Mouse (Mus musculus) heart, adult 18-20 months (tissue): Measurements from ENCODE around the gene Tas1r3. TPM values are rescaled to one million over a fixed set of nuclear protein-coding genes. Genes with fewer than 3 reads are reported as not detected.
A peak's percentile ranks its signal among the peaks of the same experiment; 100 is the strongest.

Source experiments
- DNase-seq, 2 experiments: peaks; one replicate each; pipeline ENCODE4 v3.0.0; 2021 to 2022; ENCODE audit warnings: mixed read lengths in 1 of 2
- total RNA-seq, 2 experiments: library from RNA; stranded (reverse); gene quantifications; 2 replicates each; pipeline ENCODE4 v1.2.3; 2021

Gene Tas1r3
- total RNA-seq, 2 experiments from 2014 or later = 0.22 to 0.23 TPM

DNA sequence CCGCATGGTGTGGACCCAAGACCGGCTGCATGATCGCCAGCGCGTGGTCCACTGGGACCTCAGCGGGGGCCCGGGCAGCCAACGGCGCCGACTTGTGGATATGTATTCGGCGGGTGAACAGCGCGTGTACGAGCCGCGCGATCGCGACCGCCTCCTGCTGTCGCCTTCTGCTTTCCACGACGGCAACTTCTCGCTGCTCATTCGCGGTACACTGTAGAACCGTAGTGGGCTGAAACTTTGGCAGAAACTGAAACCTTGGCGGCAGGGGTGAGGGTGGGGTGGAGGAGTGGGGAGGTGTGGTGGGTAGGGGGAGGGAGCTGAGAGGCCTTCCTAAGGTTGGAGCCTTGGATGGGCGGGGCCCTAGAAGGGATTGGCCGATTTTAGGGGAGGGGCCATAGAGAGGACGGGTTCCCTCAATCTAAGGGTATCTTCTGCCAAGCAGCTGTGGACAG is 22.1 kb downstream of the Tas1r3 start:
- DNase-seq = peak; percentile 70 to 80

DNA sequence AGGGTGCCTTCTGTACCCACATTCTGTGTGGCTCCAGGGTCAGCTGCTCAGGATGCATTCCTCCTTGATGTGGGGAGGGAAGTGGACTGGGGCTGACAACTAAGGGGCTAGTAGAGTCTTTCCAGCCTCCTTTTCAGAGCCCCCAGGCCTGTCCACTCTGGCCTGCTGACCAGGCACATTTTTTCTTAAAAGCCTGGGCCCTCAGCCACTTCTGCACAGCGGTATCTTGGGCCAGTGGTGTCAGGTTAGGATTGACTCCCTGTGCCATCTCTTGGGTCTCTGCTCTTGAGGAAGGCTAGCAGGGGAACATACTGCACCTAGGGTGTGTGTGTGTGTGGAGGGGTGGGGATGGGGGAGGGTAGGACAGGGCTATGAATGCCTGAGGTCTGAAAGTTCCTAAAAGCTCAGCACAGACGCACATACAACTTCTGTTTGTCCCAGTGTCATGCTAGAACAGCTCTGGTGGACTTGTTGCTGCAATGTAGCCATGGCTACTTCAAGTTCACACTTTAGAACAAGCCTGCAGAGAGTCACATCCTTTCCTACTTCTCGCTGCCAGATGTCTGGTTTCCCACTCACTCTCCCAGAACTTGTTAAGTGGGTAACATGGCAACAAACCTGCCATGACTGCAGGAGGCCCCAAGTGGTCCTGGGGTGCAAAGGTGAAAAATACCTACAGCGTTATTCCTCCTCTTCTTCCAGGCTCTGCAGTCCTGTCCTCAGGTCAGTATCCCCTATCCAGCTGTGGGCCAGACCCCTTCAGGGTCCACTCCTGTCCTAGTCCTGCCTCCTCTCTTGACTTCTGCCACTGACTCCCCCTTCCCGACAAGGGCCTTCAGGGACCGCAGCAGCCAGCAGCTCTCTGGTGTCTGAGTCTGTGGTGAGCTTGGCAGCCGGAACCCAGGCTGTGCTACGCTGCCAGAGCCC is 22.8 kb downstream of the Tas1r3 start:
- no peak for DNase-seq

DNA sequence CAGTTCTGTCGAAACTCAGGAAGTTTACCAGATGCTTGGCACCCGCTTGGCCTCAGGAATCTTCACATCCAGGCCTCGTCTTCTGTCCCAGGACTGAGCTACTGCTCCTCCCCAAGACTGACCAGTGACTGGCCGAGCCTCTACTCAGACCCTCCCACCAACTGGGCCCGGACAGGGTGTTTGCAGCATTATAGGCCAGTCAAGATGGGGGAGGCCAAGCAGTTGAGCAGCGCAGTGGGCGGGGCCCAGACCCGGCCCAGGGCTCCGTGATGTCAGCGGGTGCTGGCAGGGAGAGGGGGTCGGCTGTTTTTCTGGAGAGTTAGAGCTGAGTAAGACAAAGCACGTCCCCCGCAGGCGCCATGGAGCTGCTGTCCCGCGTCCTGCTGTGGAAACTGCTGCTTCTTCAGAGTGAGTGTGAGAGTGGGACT is 23.7 kb downstream of the Tas1r3 start, which contains the start of gene Mxra8:
Gene Mxra8, plus strand, starts transcription at position 198 of the 428 bp plus-strand sequence.
- DNase-seq = peak; percentile 87 to 95

DNA sequence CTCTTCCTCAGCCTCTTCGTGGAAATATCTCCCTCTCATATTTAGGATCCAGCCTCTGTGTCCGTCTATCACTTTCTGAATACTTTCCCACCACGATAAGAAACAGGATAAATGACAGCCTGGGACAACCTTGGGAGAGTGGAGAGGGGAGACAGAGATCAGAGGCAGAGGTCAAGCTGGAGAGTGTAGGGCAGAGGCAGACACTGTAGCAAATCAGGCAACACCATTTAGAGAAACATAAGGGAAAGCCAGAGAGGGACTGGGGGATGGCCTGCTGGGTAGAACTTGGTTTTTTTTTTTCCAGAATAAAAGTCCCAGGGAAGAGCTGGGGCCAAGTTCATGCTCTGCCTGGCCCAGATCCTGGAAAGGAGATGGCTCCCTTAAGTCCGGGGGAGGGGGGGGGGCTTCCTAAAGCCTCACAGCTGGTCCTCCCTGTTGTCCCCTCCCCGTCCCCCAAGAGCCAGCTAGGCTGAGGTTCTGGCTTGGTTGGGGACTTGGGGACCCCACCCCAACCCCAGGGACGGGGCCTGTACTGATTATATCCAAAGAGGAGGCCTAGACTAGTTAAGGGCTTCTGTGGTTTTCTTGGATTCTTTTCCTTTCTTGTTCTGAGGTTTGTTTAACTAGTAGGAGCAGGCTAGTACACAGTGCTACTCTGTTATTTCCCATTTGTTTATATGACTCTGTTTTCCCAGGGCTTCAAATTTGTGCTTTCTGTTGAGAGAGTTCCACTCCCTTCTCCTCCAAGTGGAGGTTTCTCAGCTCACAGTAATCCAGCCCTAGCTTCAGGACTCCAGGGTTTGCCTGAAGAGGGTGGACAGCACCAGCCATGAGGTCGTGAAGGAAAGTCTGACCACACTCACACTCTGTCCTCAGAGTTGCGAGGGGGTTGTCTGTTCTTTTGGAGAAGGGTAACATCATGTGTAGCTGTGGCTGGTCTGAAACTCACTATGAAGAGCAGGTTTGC is 24.7 kb downstream of the Tas1r3 start:
- DNase-seq = peak; percentile 63 to 80

DNA sequence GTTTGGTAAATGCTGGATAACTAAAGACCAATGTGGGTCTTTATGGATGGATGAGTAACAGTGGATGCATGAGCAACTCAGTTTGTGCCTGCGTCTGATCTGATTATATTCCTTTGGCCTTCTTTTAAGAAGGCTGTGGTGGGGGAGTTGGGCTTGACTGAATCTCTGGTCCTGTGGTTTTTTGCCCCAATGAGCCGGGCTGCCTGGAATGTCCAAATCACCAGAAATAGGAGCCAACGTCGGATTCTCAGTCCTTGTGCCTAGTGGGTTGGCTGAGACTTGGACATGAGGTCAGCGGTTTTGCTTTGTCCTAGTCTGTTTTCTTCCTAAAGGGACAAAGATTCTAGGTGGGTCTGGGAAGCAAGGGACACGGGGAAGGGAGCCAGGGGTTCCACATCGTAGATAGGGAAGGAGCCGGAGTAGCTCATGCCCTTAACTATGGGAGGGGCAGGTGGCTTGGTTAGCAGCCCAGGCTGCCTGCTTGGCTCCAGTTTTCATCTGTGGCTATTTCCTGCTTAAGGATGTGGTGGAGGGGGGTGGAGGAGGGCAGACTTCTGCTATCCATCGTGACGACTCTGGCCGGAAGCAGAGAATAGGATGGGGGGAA is 25.7 kb downstream of the Tas1r3 start:
- peak; percentile 72 to 85 for DNase-seq

DNA sequence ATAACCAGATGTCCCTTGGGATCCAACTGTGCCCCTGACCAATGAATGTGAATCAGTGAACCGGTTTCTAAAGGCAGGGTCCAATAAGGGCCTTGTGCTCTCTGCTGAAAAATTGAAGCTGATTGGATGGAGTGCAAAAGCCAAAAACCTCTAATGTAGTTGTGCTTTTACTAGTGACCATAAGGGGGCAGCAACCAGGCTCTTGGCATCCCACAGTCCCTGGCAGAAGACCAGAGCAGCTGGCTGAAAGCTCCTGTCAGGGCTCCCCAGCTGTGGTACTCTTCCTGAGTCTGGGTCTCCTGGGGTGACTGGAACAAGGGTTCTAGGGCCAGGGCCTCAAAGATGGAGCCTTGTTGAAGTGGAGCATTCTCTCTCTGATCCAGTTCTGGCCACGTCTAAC is 29.3 kb downstream of the Tas1r3 start:
- DNase-seq = peak; percentile 90 to 92

DNA sequence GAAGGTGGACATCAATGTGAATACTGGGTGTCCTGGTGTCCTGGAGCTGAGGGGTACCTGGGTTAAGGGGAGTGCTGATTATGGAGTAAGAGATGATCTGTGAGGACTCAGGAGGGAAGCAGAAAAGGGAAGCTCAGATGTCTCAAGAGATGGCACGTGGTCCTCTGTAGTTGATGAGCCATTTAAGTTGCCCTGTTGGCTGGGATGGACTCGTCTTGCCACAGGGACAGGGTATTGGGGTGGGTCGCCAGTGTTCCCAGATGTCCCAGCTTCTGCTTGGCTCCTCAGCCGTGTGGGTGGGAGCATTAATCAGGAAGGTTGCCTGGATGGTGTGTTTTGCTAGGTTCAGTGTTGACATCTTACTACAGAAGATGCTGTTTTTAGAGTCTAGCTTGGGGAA is 29.9 kb downstream of the Tas1r3 start:
- DNase-seq = no peak

DNA sequence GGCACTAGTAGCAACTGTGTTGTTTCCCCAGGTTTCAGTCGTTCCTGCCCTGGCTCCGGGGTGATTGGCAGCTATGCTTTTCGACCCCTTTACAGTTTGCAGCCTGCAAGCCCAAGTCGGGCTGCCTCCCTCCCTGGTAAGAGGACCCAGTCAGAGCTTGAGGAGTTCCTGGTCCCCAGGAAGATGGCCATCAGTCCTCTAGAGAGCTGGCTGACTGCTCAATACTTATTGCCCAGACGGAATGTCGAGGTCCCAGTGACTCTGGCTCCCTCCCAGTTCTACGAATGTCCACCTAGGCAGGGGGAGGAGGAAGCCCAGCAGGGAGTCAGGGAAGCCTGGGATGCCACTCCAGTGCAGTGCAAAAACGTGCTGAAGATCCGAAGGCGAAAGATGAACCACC is 30.8 kb downstream of the Tas1r3 start:
- DNase-seq = no peak

DNA sequence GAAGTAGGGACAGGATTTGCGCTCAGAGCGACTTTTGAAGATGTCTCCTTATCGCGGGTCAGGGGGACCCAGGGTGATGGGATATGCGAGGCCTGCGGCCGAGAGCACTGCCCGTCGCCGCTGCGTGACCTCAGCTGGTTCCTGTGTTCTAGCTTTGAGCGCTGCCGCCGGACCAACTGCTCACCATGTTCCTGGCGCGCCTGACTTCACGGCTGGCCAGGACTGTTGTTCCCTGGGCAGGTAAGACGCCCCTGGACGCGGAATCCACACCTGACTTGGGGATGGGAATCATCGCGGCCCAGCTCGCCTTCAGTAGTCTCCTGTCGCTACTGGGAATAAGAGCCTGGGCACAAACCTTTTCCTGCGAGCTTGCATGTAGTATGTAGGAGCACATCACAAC is 31.3 kb downstream of the Tas1r3 start:
- no peak for DNase-seq

DNA sequence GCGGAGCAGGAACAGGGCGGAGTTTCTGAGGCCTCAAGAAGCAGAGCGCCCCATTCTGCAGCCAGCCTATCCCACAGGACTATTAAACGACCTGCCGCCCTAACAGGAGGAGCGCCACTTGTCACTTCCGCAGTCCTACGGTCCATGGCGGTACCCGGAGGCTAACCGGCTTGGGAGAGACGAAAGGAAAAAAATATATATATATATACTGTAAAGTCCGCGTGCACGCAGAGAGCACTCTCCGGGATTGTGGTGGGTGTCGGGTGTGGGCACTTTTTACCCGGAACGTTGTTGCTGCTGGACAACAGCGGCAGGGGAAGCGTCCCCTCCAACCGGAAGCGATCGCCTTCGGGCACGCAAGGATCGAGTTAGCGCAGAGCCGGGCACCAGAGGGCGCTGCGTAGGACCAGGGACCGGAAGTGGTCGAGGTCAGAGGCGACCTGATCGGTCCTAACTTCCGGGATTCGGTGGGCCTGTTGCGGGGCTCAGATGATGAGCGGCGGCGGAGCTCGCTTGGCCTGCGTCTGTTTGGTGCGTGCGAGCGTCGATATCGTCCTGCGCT is 31.9 kb downstream of the Tas1r3 start, which contains the start of gene Aurkaip1:
Gene Aurkaip1, plus strand, starts transcription at position 68 of the 562 bp plus-strand sequence.
- peak; percentile 96 for DNase-seq

DNA sequence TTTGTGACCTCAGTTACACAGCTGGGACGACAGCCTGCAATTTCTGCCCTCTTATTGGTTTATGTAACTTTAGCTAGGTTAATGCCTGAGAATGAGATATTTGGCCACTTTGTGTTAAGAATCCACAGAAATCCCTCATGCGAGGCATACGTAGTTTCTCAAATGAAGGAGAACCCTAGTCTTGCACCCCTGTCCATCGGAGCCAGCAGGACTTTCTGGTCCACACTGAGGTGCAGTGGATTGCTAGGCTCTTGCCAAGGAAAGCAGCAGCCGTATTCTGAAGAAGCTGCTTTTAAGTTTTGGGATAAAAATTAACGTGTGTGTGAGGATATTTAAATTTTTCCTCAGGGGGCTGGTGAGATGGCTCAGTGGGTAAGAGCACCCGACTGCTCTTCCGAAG is 32.6 kb downstream of the Tas1r3 start:
- no peak for DNase-seq

DNA sequence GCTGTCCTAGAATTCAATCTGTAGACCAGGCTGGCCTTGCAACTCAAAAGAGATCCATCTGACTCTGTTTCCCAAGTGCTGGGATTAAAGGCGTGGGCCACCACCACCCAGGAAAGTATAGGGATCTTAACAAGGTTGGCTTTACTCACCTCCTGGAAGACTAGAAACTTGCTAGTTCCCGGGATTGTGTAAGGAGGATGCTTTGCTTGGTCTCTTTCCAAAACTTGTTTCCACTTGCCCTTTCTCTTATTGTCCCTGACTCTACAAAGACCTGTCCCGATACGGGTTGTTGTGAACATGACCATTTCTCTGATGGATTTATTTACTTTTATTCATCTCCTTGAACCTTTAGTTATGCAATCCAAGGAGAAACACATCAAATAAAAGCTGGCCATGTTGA is 33.3 kb downstream of the Tas1r3 start:
- no peak for DNase-seq

DNA sequence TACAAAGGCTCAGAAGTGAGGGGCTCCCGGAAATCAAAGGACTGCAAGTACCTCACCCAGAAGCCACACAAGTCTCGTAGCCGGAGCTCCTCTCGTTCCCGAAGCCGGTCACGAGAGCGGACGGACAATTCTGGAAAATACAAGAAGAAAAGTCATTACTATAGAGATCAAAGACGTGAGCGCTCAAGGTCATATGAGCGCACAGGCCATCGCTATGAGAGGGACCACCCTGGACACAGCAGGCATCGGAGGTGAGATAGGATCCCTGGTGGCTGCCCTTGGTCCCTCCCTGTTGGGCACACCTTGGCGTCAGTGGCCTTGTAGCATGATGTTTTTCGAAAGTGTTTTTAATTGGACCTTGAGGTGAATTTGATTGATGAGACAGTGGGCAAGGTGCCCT is 39.7 kb downstream of the Tas1r3 start:
- no peak for DNase-seq

DNA sequence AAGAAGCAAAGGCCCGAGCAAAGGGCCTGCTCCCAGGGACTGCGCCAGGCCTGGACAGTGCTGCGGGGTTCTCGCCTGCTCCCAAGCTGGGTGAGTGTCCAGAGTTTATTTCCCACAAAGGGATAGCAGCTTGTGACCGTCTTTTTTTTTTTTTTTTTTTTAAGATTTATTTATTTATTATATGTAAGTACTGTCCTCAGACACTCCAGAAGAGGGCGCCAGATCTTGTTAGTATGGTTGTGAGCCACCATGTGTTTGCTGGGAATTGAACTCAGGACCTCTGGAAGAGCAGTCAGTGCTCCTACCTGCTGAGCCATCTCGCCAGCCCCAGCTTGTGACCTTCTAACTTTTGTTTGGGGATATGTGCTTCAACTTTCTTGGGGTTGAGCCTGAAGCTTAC is 42.1 kb downstream of the Tas1r3 start:
- DNase-seq = peak in 1 of 2 experiments; percentile 37

DNA sequence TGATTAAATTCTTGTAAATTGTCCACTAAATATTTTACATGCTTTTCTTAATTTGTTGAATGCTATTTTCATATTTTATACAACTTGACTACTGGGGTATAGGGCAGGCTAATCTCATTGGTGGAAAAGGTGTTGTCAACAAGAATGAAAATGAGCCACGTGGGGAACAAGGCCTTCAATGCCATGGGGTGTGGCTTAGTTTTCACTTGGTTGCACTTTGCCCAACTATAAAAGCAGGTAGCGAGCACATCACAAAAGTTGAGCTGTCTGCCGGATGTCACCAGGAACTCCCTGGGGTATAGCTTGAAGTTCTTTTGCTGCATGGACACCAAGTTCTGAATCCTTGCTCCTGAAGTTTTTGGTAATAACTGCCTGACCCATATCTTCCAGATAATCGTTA is 45.6 kb downstream of the Tas1r3 start:
- DNase-seq = no peak

DNA sequence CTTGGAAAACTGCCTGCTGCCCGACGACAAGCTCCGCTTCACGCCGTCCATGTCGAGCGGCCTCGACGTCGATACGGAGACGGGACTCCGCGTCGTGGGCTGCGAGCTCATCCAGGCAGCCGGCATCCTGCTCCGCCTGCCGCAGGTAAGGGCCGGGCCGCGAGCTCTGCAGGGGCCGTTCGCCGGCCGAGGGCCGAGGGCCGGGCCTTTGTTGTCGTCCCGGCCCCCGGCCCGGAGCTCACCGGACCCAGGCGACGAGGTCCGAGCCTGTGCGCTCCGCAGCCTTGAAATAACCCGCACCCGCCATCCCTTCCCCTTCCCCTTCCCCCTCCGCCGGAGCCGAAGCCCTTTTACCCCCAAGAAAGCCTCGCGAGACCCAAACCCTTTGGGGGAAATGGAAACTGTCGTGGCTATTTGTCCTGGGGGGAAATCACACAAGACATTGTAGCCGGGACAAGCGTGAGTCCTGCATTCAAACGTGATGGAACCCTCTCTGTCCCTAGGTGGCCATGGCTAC is 50.4 kb downstream of the Tas1r3 start:
- peak in 1 of 2 experiments; percentile 33 for DNase-seq

DNA sequence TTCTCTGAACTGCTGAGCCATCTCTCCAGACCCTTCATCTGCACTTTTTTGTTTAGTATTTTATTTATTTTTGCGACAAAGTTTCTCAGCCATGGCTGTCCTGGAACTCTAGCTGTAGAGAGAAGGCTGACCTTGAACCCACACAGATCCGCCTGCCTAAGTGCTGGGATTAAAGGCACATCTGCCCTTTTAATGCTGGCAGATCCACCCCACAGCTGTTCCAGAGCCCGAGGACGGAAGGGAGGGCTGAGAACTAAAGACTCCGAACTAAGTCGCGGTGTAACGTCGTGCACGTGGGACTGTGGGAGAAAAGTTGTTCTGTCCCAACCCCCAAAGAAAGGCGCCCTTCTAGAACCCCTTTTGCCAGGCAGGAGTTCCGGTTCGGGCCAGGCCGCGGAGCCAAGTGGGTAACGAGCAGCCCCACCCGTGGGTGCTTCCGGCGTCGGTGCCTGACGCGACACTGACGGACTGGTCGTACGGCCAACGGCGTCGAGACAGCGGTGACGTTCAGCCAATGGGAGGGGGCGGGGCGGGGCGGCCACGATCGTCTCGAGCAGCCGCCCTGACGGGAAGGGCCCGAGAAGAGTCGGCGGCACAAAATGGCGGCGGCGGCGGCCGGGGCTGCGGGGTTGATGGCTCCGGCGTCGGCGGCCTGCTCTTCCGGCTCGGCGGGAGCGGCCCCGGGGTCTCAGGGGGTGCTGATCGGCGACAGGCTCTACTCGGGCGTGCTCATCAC is 51.1 kb downstream of the Tas1r3 start, which contains the start of gene Ccnl2:
Gene Ccnl2, plus strand, starts transcription at position 561 of the 736 bp plus-strand sequence.
- peak; percentile 94 to 97 for DNase-seq
